27 mouse cellular contexts compared by ENCODE assay signal in the genomic region with DNA sequence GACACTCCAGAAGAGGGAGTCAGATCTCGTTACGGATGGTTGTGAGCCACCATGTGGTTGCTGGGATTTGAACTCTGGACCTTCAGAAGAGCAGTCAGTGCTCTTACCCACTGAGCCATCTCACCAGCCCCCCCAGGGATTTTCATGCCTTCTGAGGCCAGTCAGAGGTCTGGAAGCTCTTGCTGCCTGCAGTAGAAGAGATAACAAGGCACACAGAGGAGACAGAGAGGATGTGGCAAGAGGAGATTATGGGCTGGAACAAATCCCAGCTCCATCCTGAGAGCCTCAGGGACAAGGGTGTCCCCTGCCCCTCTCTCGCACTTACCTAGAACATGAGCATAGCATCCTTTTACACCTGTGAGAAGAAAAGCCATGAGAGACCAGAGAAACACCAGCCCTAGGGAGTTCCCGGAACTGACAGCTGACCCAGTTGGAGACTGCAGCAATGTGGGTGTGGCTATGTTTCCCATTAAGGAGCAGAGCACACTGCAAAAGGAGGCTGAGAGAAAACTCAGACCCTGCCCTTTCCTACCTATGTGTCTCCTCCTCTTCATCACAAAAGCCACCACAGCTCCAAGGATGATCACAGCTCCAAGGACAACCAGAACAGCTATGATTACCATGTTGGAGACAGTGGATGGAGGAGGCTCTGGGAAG. TPM values are rescaled to one million over a fixed set of nuclear protein-coding genes. Genes with fewer than 3 reads are reported as not detected.
A peak's percentile ranks its signal among the peaks of the same experiment; 100 is the strongest.
DNase-seq lines count a peak whose midpoint lies in the region; ATAC-seq and TF ChIP-seq lines count a peak whose summit lies in the region.
"Not testable (repeated sequence)": the region's sequence is repeated elsewhere in the genome, so short reads cannot be mapped to it uniquely, and the experiment has no call there.
"Had no signal": no experiment of that assay in that cellular context is flagged by ENCODE, and none has a peak within 500 bp of the region (broad histone marks: within the 10 kb centered on the region; RNA-seq: fewer than 3 reads in every experiment).

No protein-coding gene starts in this region.

- H3K4me3 ChIP-seq in kidney, adult 2 months (ENCODE audit: insufficient read depth, low read depth, low read length); liver, embryonic 13.5 days (replicated peaks): not testable (repeated sequence)

- WGBS in kidney, adult 2 months = 69% methylated on average over 4 of the region's 4 CpGs
- 59% methylated on average over 4 of the region's 4 CpGs for WGBS in liver, embryonic 13.5 days (ENCODE audit: insufficient replicate concordance)

- not testable (repeated sequence) for H3K9me3 ChIP-seq in liver, embryonic 13.5 days (replicated peaks)

- TF ChIP-seq CTCF in kidney, adult 2 months (conservative IDR thresholded peaks at IDR 0.05; ENCODE audit: insufficient read depth, insufficient read length, low read depth, low read length) = not testable (repeated sequence)

- H3K4me2 ChIP-seq in liver, embryonic 13.5 days = 0 out of 2 replicates have a peak overlapping the region, but pooled peaks have one; percentile 6

- H3K9ac ChIP-seq in liver, embryonic 13.5 days = not testable (repeated sequence)

- TF ChIP-seq POLR2A in kidney, adult 2 months (IDR thresholded peaks at IDR 0.05; ENCODE audit: low read depth, low read length) = not testable (repeated sequence)

- ATAC-seq in liver, embryonic 13.5 days (ENCODE audit: low read depth) = peak; percentile 67
- ATAC-seq in megakaryocyte progenitor cell, adult 5-6 weeks (replicated peaks; ENCODE audit: poor library complexity) = peak; percentile 62

- H3K36me3 ChIP-seq in kidney, adult 2 months (ENCODE audit: control insufficient read depth, insufficient read depth, low read length); liver, embryonic 13.5 days: not testable (repeated sequence)

- H3K27ac ChIP-seq in kidney, adult 2 months (ENCODE audit: insufficient read depth, low read depth, low read length); liver, embryonic 13.5 days: not testable (repeated sequence)

- not testable (repeated sequence) for H3K4me1 ChIP-seq in kidney, adult 2 months (ENCODE audit: control insufficient read depth, insufficient read depth, low read length)
- peaks cover 31% of the 10 kb centered on the region for H3K4me1 ChIP-seq in liver, embryonic 13.5 days (replicated peaks)

- DNase-seq in 416B (ENCODE audit: low read depth) (peak; percentile 31), ZHBTc4 (ENCODE audit: low read depth, low spot score) (peak; percentile 45)
- DNase-seq in heart, adult 11 months = peak; percentile 94
- DNase-seq in kidney, adult 2 months = peak; percentile 65
- peak; percentile 76 for DNase-seq in liver, embryonic 13.5 days
- DNase-seq in spleen, postnatal 10 days (ENCODE audit: low spot score in 2 of 2) = peak; percentile 45 to 55

- not testable (repeated sequence) for H3K27me3 ChIP-seq in kidney, adult 2 months (replicated peaks; ENCODE audit: control insufficient read depth, insufficient read depth, low read length); liver, embryonic 13.5 days

RNA-seq across cellular contexts. Expression of a gene that starts 2.5 kb away (rescaled TPM):
- 174 and 175 TPM in 2 replicates for polyA plus RNA-seq in kidney, adult 2 months (2012; rRNA removed)
- 23.1 and 24.0 TPM in 2 replicates for polyA plus RNA-seq in liver, embryonic 13.5 days (2015; fragmentation: Nextera tagmentation; extraction: Ambion mirVana)
- total RNA-seq in megakaryocyte progenitor cell, adult 5-6 weeks (2015) = 57.1 and 77.2 TPM in 2 replicates
- total RNA-seq in megakaryocyte progenitor cell, adult 5-6 weeks (2017) = 65.6 and 67.5 TPM in 2 replicates

RNA-seq across cellular contexts. Expression of a gene that starts 9.8 kb away (rescaled TPM):
- polyA plus RNA-seq in kidney, adult 2 months (2012; rRNA removed) = 3.5 and 5.4 TPM in 2 replicates
- 5.2 and 5.7 TPM in 2 replicates for polyA plus RNA-seq in liver, embryonic 13.5 days (2015; fragmentation: Nextera tagmentation; extraction: Ambion mirVana)
- total RNA-seq in megakaryocyte progenitor cell, adult 5-6 weeks (2015) = 2.5 and 2.7 TPM in 2 replicates
- total RNA-seq in megakaryocyte progenitor cell, adult 5-6 weeks (2017) = 12.6 and 13.0 TPM in 2 replicates

RNA-seq across cellular contexts. Expression of a gene that starts 12.4 kb away (rescaled TPM):
- polyA plus RNA-seq in kidney, adult 2 months (2012; rRNA removed) = 70.6 and 73.2 TPM in 2 replicates
- 9.2 and 9.4 TPM in 2 replicates for polyA plus RNA-seq in liver, embryonic 13.5 days (2015; fragmentation: Nextera tagmentation; extraction: Ambion mirVana)
- total RNA-seq in megakaryocyte progenitor cell, adult 5-6 weeks (2015) = 31.2 and 31.9 TPM in 2 replicates
- total RNA-seq in megakaryocyte progenitor cell, adult 5-6 weeks (2017) = 37.9 and 39.7 TPM in 2 replicates

RNA-seq across cellular contexts. Expression of a gene that starts 12.6 kb away (rescaled TPM):
- polyA plus RNA-seq in kidney, adult 2 months (2012; rRNA removed) = not detected in 2 replicates
- polyA plus RNA-seq in liver, embryonic 13.5 days (2015; fragmentation: Nextera tagmentation; extraction: Ambion mirVana) = not detected in 2 replicates
- not detected in 2 replicates for total RNA-seq in megakaryocyte progenitor cell, adult 5-6 weeks (2015)
- total RNA-seq in megakaryocyte progenitor cell, adult 5-6 weeks (2017) = not detected in 2 replicates
- total RNA-seq: adrenal gland, adult 18-20 months; adrenal gland, postnatal 36 days; gastrocnemius, postnatal 14 days; heart, postnatal 4 days; layer of hippocampus, adult 18-20 months; layer of hippocampus, postnatal 14 days; left cerebral cortex, adult 8-10 months; left cerebral cortex, postnatal 4 days had no signal
- polyA plus RNA-seq: embryonic facial prominence, embryonic 15.5 days; forebrain, embryonic 10.5 days; forebrain, embryonic 16.5 days; heart, embryonic 16.5 days; hindbrain, embryonic 14.5 days; intestine, embryonic 14.5 days; limb, embryonic 15.5 days; lung, postnatal 0 days; midbrain, embryonic 13.5 days; neural tube, embryonic 11.5 days; stomach, embryonic 14.5 days had no signal

RNA-seq across cellular contexts. Expression of a gene that starts 28.0 kb away (rescaled TPM):
- polyA plus RNA-seq in kidney, adult 2 months (2012; rRNA removed) = 13.9 and 14.8 TPM in 2 replicates
- polyA plus RNA-seq in liver, embryonic 13.5 days (2015; fragmentation: Nextera tagmentation; extraction: Ambion mirVana) = 0.08 TPM in 1 of 2 replicates, not detected in the other
- not detected in 2 replicates for total RNA-seq in megakaryocyte progenitor cell, adult 5-6 weeks (2015)
- not detected in 2 replicates for total RNA-seq in megakaryocyte progenitor cell, adult 5-6 weeks (2017)
- total RNA-seq: left cerebral cortex, postnatal 4 days; monocyte, adult 5-6 weeks had no signal
- polyA plus RNA-seq: forebrain, embryonic 10.5 days; intestine, embryonic 14.5 days; limb, embryonic 15.5 days; lung, postnatal 0 days; midbrain, embryonic 13.5 days; neural tube, embryonic 11.5 days; stomach, embryonic 14.5 days had no signal

Comparison
In these comparisons a context has a peak if more than half of its experiments do, and no peak if none do; other contexts are left out.
1. DNase-seq: peak in every context shown above with its lines; median percentile 94 in heart, adult 11 months; 76 in liver, embryonic 13.5 days; 65 in kidney, adult 2 months; 50 in spleen, postnatal 10 days; 45 in ZHBTc4; 31 in 416B.